Mouse (Mus musculus) liver, embryonic 16.5 days (tissue): Measurements from ENCODE around the gene Snupn. TPM values are rescaled to one million over a fixed set of nuclear protein-coding genes. Genes with fewer than 3 reads are reported as not detected.
A peak's percentile ranks its signal among the peaks of the same experiment; 100 is the strongest.
"Not testable (repeated sequence)": the region's sequence is repeated elsewhere in the genome, so short reads cannot be mapped to it uniquely, and the experiment has no call there.

Experiments used
- ATAC-seq: fragments of 200-750 bp; cut with Nextera tagmentation; 2 replicates; pipeline ENCODE4 v1.8.0; 2017; ENCODE audit warnings: low read depth, mild to moderate bottlenecking, moderate number of reproducible peaks, moderate library complexity
- H3K27ac ChIP-seq: fragments of 300-500 bp; sonication (generic); 2 replicates; pipeline ENCODE4 v1.5.1; 2014; ENCODE audit warnings: mild to moderate bottlenecking, low read length
- H3K27me3 ChIP-seq: fragments of 300-500 bp; sonication (generic); 2 replicates; pipeline ENCODE4 v1.6.1; 2014; ENCODE audit warnings: low read depth, low read length, mixed read lengths; ENCODE audit not compliant: control insufficient read depth, insufficient read depth
- H3K36me3 ChIP-seq: fragments of 300-500 bp; sonication (generic); 2 replicates; pipeline ENCODE4 v1.6.1; 2014; ENCODE audit warnings: mild to moderate bottlenecking; ENCODE audit not compliant: control insufficient read depth, insufficient read depth
- H3K4me1 ChIP-seq: fragments of 300-500 bp; sonication (generic); 2 replicates; pipeline ENCODE4 v1.6.1; 2014; ENCODE audit warnings: low read depth, low read length, mixed read lengths; ENCODE audit not compliant: control insufficient read depth
- H3K4me2 ChIP-seq: fragments of 300-500 bp; sonication (generic); 2 replicates; pipeline ENCODE4 v1.6.1; 2014; ENCODE audit warnings: low read depth, low read length, mixed read lengths
- H3K4me3 ChIP-seq: fragments of 300-500 bp; sonication (generic); 2 replicates; pipeline ENCODE4 v1.5.1; 2014; ENCODE audit warnings: low read depth, mild to moderate bottlenecking, low read length
- H3K9ac ChIP-seq: fragments of 300-500 bp; sonication (generic); 2 replicates; pipeline ENCODE4 v1.6.1; 2014; ENCODE audit warnings: low read depth, low read length
- H3K9me3 ChIP-seq: fragments of 300-500 bp; sonication (generic); replicated peaks from 2 replicates; pipeline ENCODE4 v1.6.1; 2016; ENCODE audit warnings: low read length; ENCODE audit not compliant: control insufficient read depth
- WGBS: fragments of 180-500 bp; shearing (Covaris S2); extraction: QIAGEN DNeasy Blood & Tissue Kit; methylation state at CpG from one replicate; pipeline ENCODE4 v1.1.7; 2014; ENCODE audit not compliant: insufficient replicate concordance; 5-methylcytosine and 5-hydroxymethylcytosine counted together
- polyA plus RNA-seq: library from polyadenylated mRNA; unstranded; fragments of >200 nt; fragmentation: Nextera tagmentation; extraction: Ambion mirVana; gene quantifications from 2 replicates; pipeline ENCODE4 v1.2.1, GENCODE M21; 2015

Gene Snupn
- polyA plus RNA-seq, 1 experiment from 2014 or later = 7.1 TPM

GRCm38 (mm10) chr9:56927191-56928012, 23.3 kb upstream of the Snupn start:
- 2% methylated on average over 35 of the region's 35 CpGs for WGBS
- Histone ChIP-seq H3K9ac (peak overlapping the region; percentile 76), H3K4me2 (peak overlapping the region; percentile 84), H3K27me3 (peaks cover 19% of the 10 kb centered on the region), H3K9me3 (no peaks in the 10 kb centered on the region), H3K36me3 (no peaks in the 10 kb centered on the region), H3K4me1 (peaks cover 19% of the 10 kb centered on the region), H3K4me3 (peak overlapping the region; percentile 69), H3K27ac (peak overlapping the region; percentile 81)
- ATAC-seq = no peak

GRCm38 (mm10) chr9:56928041-56928811, 22.5 kb upstream of the Snupn start, which contains the start of gene Snx33:
Gene Snx33 (minus strand): TSS chr9:56928371.
- Histone ChIP-seq H3K27me3 (peaks cover 19% of the 10 kb centered on the region), H3K9ac (peak within 1 kb of the TSS; percentile 76), H3K4me1 (peaks cover 19% of the 10 kb centered on the region), H3K4me3 (peak within 1 kb of the TSS; percentile 69), H3K36me3 (no peaks in the 10 kb centered on the region), H3K9me3 (no peaks in the 10 kb centered on the region), H3K27ac (peak within 1 kb of the TSS; percentile 81), H3K4me2 (peak within 1 kb of the TSS; percentile 84)
- under 1% methylated on average over 49 of the region's 50 CpGs for WGBS
- ATAC-seq = peak; percentile 70

DNA sequence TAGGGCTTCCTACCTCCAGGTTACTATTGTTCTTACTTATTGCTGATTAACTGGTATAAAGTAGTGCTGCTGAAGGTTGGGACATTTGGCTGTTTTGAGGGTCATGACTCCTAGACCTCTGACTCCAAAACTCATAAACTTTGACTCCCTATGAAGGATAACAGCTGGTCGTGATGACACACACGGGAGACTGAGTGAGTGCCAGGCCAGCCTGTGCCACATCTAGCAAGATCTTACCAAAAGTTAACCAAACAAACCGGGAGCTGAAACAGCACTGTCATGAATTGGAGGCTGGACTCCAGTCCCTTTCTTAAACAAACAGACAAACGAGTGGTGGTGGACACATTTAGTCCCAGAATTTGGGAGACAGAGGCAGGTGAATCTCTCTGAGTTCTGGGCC, 21.2 kb upstream of the Snupn start:
- no peaks in the 10 kb centered on the region for H3K36me3 ChIP-seq
- H3K4me2 ChIP-seq = no peak overlapping the region
- H3K9me3 ChIP-seq = no peaks in the 10 kb centered on the region
- H3K4me1 ChIP-seq = peaks cover 15% of the 10 kb centered on the region
- H3K27me3 ChIP-seq = peaks cover 19% of the 10 kb centered on the region
- 39% methylated on average over 4 of the region's 4 CpGs for WGBS
- no peak for ATAC-seq
- H3K9ac ChIP-seq = no peak overlapping the region
- H3K27ac ChIP-seq = no peak overlapping the region
- H3K4me3 ChIP-seq = no peak overlapping the region

DNA sequence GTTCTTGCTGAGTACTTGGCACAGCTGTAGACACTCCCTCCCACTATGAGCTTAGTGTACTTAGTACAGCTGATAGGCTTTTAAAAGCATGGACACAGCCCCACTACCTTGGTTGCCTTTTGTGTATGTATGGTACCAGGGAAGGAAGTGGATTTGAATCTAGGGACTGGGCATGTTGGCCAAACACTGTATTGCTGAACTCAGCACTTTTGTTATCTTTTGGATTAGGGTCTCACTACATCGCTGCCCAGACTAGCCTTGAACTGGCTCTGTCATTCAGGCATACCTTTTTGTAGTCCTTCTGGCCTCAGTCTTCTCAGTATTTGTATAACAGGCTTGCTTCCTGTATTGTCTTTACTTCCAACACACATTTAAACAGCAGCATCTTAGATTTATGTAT, 20.1 kb upstream of the Snupn start:
- Histone ChIP-seq H3K4me3 (no peak overlapping the region), H3K27me3 (peaks cover 19% of the 10 kb centered on the region)
- no peak for ATAC-seq

DNA sequence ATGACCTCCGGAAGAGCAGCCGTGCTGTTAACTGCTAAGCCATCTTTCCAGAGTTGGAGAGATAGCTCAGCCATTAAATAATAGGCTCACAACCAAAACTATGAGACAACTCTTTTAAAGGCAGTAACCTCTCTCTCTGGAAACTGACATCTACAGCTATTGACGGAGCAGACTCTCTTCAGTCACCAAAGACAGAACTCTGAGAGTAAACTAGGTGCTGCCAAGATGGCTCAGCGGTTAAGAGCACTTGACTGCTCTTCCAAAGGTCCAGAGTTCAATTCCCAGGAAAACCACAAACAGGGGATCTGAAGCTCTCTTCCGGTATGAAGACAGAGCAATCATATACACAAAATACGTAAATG, 13.8 kb upstream of the Snupn start:
- WGBS = 17% methylated on average over 6 of the region's 6 CpGs

More for the DNA sequence above, 20.1 kb upstream of the Snupn start:
- Histone ChIP-seq H3K4me1 (peaks cover 10% of the 10 kb centered on the region), H3K9ac (no peak overlapping the region), H3K4me2 (no peak overlapping the region), H3K27ac (no peak overlapping the region), H3K36me3 (no peaks in the 10 kb centered on the region), H3K9me3 (no peaks in the 10 kb centered on the region)
- WGBS = 56% methylated on average over 1 of the region's 1 CpGs

GRCm38 (mm10) chr9:56937223-56938160, 13.2 kb upstream of the Snupn start, which contains the start of gene Imp3:
Gene Imp3 (plus strand): TSS chr9:56937475.
- Histone ChIP-seq H3K27ac (peak within 1 kb of the TSS; percentile 86), H3K4me3 (peak within 1 kb of the TSS; percentile 79), H3K9me3 (no peaks in the 10 kb centered on the region), H3K4me2 (peak within 1 kb of the TSS; percentile 89), H3K36me3 (no peaks in the 10 kb centered on the region), H3K27me3 (no peaks in the 10 kb centered on the region), H3K4me1 (peaks cover 12% of the 10 kb centered on the region), H3K9ac (peak within 1 kb of the TSS; percentile 74)
- under 1% methylated on average over 73 of the region's 73 CpGs for WGBS
- peak; percentile 90 for ATAC-seq

More for the DNA sequence above, 13.8 kb upstream of the Snupn start:
- peak overlapping the region; percentile 65 for H3K9ac ChIP-seq
- ATAC-seq = no peak
- H3K27ac ChIP-seq = peak overlapping the region; percentile 65
- H3K27me3 ChIP-seq = no peaks in the 10 kb centered on the region
- H3K4me2 ChIP-seq = peak overlapping the region; percentile 89
- H3K36me3 ChIP-seq = no peaks in the 10 kb centered on the region
- H3K9me3 ChIP-seq = no peaks in the 10 kb centered on the region
- H3K4me3 ChIP-seq = peak overlapping the region; percentile 79
- H3K4me1 ChIP-seq = peaks cover 12% of the 10 kb centered on the region

GRCm38 (mm10) chr9:56938374-56938773, 12.3 kb upstream of the Snupn start:
- H3K9me3 ChIP-seq = no peaks in the 10 kb centered on the region
- no peak for ATAC-seq
- peak overlapping the region; percentile 74 for H3K9ac ChIP-seq
- no peaks in the 10 kb centered on the region for H3K27me3 ChIP-seq
- H3K4me2 ChIP-seq = peak overlapping the region; percentile 89
- H3K36me3 ChIP-seq = no peaks in the 10 kb centered on the region
- H3K4me1 ChIP-seq = peaks cover 12% of the 10 kb centered on the region
- H3K4me3 ChIP-seq = peak overlapping the region; percentile 79
- 0 out of 2 replicates have a peak overlapping the region, but pooled peaks have one; percentile 86 for H3K27ac ChIP-seq
- WGBS = under 1% methylated on average over 7 of the region's 7 CpGs

DNA sequence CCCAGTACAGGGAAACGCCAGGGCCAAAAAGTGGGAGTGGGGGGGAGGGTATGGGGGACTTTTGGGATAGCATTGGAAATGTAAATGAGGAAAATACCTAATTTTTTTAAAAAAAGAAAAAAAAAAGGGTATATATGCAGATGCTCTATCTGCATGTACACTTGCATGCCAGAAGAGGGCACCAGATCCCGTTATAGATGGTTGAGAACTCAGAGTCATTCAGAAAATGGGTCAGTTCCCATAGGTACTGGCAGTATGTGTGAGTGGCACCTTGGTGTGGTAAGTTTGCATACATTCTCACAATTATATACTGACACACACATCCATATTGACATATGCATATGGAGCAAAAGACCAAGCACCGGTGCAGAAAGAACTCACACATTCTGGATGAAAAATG, 3.2 kb upstream of the Snupn start:
- H3K36me3 ChIP-seq, H3K9ac ChIP-seq, H3K9me3 ChIP-seq, H3K27ac ChIP-seq, H3K4me3 ChIP-seq, H3K27me3 ChIP-seq, ATAC-seq, H3K4me2 ChIP-seq: not testable (repeated sequence)
- H3K4me1 ChIP-seq = peaks cover 13% of the 10 kb centered on the region
- WGBS = 27% methylated on average over 3 of the region's 3 CpGs
